Mouse (Mus musculus): Measurements from ENCODE around the gene Pde4d.

The Pde4d gene

DNA sequence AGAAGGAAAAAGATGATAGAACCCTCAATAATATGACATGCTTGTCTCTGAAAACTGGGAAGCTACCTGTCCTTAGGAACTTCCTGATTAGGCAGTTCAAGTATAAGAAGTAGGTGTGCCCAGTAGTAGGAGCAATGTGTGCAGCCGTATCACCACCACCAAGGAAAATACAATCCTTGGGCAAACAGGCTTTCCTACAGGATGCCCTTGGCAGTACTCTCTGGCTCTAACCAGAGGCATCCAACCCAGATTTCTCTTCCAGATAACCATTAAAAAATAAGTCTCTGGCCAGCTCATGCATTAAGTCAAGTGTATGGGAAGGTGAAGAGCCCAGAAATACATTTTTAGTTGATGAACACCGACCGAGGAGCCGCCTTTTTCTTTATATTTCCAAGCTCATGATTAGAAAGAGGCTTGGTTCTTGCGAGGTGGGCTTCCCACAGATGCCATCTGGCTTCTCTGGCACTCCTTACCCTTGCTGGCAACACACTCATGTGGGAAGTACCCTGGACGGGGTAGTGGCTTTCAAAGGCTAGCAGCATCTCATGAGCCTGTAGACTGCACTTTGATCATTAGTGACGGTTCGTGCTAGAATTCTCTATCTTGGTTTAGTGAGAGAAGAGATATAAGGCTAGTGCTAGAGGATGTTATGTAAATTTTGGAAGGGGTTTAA is 375.0 kb downstream of the Pde4d start:
- no peak for DNase-seq (ENCODE audit: low read depth)

DNA sequence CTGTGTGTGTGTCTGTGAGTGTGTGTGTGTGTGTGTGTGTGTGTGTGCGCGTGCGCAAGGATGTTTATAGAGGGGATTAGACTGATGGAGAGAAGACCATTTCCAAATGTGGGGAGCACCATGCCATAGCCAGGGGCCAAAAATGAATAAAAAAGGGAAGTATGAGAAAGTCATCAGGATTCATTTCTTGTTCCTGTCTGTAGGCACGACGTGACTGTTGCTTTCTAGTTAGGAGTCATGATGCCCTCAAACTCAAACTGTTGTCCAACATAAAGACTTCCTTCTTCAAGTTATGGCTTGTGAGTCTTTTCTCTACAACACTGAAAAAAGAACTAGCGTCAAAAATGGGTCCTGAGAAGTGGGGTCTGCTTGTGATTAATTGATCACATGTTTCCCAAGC is 375.8 kb downstream of the Pde4d start:
- DNase-seq (ENCODE audit: low read depth), result no peak

GRCm38 (mm10) chr13:108834197-108834596 is 384.4 kb downstream of the Pde4d start:
- DNase-seq (ENCODE audit: low read depth), result no peak

- DNase-seq (ENCODE audit: low read depth), result no peak
Measured at GRCm38 (mm10) chr13:108836314-108836713, 386.6 kb downstream of the Pde4d start.

DNA sequence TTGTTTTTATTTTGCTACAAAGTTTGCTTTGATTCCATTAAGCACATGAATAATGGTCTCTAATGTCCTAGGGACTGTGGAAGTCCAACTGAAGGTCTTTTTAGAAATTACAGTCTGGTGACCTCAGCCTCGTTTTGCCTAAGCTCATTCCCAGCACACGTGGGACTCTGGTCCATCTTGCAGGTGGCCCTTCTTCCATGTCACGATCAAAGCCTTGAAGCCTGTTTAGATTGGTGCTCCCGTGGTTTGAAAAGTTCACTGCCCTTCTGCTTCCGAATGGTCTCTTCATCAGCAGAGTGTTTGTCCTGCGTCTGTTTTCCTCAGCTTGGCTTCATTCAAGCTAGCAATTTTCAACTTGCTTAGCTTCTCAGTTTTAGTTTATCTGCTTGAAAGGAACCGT is 389.4 kb downstream of the Pde4d start:
- DNase-seq (ENCODE audit: low read depth), result no peak

GRCm38 (mm10) chr13:108854090-108854489 is 404.3 kb downstream of the Pde4d start:
- no peak for DNase-seq (ENCODE audit: low read depth)

DNA sequence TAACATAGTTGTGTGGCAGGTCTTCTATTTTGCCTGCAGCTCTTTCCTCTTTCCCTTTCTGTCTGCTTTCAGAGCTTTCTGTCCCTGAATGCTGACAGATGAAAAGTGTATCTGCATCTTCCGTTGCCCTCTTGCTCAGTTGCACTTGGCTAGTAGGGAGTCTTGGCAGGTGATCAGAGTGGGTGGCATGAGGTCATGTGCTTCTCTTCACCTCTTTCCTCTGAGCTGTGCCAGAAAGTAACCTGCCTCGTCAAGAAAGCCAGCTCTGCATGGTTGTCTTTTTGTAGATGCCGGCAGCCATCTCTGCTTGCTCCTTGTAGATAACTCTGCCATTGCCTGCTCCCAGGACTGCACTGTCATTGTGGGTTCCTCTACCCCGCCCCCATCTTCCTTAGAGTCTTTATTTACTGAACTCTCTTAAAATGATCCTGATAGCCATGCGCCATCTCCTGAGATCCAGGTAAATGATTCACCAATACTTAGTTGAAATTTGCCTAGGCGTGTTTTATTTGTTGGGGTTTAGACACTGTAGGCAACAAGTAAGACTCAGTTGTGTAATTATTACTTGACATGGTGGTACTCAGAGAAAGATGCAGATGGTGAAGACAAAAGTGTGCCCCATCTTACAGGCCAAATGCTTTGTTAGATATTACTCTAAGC is 407.2 kb downstream of the Pde4d start:
- peak; percentile 31 for DNase-seq (ENCODE audit: low read depth)

DNA sequence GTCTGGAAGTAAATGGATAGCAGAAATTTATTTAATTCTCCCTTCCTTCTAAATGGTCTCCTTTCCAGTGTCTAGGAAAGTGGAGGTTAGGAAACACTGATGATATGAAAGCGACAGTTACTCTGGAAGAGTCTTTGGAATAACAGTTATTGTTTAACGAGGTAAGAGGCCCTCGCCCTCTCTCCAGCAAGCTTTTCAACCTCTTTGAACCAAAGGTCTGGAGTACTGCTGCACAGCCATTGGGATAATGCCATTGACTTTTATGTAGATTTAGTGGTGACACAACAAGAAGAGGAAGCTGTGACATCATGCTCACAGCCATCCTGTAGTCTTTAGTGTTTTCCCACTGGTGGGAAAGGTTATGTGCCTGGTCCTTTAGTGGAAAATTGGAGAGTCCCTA is 409.6 kb downstream of the Pde4d start:
- DNase-seq (ENCODE audit: low read depth), result no peak

DNA sequence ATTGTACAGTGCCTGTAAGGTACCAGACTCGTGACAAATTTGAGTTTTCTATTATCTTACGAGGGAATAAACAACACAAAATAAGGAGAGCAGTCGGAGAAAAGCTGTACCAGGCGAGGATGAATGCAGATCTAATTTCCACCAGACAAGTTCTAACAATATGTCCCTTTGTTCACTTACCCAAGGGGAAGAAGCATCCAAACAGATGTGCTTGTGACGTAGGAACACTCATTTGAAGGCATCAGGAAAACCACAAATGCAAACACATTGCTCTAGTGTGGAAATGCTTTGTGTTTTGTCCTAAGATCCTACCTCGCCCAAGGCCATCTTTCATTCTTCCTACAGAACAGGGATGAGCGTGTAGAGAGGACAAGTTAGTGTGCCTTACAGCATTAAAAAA is 411.0 kb downstream of the Pde4d start:
- DNase-seq (ENCODE audit: low read depth), result no peak

- DNase-seq (ENCODE audit: low read depth), result no peak
Measured at GRCm38 (mm10) chr13:108861707-108862106, 412.0 kb downstream of the Pde4d start.

DNA sequence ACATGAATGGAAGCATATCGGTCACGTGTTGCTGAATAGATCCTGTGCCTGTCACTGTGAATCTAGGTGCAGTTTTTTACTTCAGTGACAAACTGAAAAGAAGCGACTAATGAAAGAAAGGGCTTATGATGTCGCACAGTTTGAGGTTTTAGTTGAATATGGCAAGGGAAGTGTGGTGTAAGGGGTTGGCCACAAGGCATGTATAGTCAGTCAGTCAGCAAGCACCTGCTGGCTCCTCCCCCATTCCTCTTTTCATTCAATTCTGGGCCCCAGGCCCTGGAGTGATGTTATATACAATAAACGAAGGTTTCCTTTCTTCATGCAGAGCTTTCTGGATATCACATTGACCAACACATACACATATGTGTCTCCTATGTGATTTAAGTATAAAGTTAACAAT is 412.4 kb downstream of the Pde4d start:
- DNase-seq (ENCODE audit: low read depth), result no peak

GRCm38 (mm10) chr13:108900160-108900559 is 450.4 kb downstream of the Pde4d start:
- no peak for DNase-seq (ENCODE audit: low read depth)

GRCm38 (mm10) chr13:108905121-108905520 is 455.4 kb downstream of the Pde4d start:
- no peak for DNase-seq (ENCODE audit: low read depth)

DNA sequence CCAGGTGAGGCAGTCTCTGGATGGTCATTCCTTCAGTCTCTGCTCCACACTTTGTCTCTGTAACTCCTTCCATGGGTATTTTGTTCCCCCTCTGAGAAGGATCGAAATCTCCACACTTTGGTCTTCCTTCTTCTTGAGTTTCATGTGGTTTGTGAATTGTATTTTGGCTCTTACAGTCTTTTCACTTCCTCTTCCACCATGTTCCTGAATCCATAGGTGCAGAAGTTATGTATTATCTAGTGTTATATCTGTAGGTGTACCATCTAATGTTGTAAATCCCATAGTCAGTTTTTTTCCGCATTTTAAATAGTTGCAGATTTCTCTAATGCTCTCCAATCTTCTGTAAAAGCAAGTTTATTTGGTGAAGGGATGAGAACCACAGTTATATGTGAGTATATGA is 459.4 kb downstream of the Pde4d start:
- DNase-seq (ENCODE audit: low read depth), result no peak

GRCm38 (mm10) chr13:108914626-108915025 is 464.9 kb downstream of the Pde4d start:
- no peak for DNase-seq (ENCODE audit: low read depth)

GRCm38 (mm10) chr13:108921146-108921545 is 471.4 kb downstream of the Pde4d start:
- no peak for DNase-seq (ENCODE audit: low read depth)

DNA sequence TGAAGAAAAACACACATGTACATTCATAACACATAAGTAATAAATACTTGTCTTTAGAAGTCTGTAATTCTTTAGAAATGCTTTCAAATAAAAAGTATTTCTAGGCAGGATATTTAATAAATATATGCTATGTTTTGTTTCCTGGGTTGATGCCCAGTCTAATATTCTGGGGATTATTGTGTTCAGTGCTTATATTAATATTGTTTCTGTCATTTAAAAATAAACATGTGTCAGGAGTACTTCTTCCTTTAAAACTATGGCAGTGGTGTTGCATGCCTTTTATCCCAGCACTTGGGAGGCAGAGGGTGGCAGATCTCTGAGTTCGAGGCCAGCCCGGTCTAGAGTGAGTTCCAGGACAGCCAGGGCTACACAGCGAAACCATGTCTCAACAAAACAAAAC is 485.1 kb downstream of the Pde4d start:
- no peak for DNase-seq (ENCODE audit: low read depth)

DNA sequence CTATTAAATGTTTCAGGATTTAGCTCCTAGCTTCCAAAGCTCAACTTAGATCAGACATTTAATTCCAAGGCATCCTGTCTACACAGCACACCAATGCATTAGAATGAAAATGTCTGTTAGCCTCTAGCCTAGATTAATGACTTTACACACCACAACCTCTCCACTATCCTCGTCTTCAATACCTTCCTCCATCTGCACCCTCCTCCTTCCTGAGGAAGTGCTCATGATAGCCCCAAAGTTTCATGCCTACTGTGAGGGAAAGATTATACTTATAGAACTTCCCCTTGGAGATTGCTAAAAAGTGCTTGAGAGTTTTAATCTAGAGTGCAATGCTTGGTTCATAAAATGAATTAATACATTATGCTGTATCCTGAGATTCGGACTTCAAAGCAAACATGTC is 487.5 kb downstream of the Pde4d start:
- no peak for DNase-seq (ENCODE audit: low read depth)

DNA sequence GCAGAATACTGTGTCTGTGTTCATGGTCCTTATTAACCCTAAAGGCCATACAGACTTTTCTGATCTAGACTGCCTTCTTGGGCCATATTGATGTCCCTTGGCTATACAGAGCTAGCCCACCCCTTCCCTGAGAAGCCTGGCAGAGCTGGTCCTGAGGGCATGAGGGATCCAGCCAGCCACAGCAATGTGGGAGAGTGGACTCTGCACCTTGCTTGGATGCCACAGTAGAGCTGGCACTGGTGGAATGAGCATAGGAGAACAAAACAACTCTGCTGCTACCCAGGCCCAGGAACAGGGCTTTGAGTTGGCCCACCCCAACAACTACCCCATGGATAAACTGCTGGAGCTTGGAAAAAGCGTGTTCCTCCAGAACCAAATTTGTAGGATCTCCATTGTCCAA is 503.2 kb downstream of the Pde4d start:
- DNase-seq (ENCODE audit: low read depth), result no peak

DNA sequence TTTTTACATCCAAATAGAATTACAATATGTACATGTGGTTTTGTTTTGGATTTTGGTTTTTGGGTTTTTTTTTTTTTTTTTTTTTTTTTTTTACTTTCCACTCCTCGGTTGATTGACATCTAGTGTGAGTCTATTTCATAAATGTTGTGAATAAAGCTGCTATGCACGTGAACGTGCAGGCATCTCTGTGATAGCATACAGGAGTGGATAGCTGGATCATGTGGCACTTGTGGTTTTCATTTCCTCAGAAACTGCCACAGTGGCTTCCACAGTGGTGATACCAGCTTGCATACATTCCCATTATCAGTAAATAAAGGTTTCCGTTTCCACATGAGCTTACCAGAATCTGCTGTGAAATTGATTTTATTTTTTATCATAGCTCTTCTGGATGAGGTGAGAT is 506.3 kb downstream of the Pde4d start:
- no peak for DNase-seq (ENCODE audit: low read depth)

DNA sequence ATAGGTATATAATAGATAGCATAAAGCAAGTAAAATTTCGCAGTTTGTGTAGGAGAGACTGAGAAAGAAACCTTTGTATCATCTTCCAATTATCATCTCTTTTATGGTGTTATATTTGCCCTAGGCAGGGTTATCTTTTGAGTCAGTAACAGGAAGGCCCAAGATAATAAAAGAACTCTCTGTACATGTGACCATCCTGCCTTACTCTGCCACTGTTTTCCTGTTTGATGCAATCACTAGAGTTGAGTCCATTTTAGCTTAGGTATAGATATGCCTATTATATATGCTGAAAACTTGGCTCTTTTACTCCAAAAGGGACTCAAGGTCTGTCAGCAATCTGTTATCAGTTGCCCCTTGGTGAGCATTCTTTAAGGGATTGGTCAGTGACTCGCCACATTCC is 514.3 kb downstream of the Pde4d start:
- DNase-seq (ENCODE audit: low read depth), result no peak

- DNase-seq (ENCODE audit: low read depth), result no peak
Measured at GRCm38 (mm10) chr13:108981144-108981543, 531.4 kb downstream of the Pde4d start.

GRCm38 (mm10) chr13:108998739-108999138 is 549.0 kb downstream of the Pde4d start:
- DNase-seq (ENCODE audit: low read depth), result no peak

- no peak for DNase-seq (ENCODE audit: low read depth)
Measured at GRCm38 (mm10) chr13:109024703-109025102, 575.0 kb downstream of the Pde4d start.
